Mouse (Mus musculus) hindbrain, embryonic 11.5 days (tissue): ENCODE measurements around the gene Rbm47. TPM values are rescaled to one million over a fixed set of nuclear protein-coding genes. Genes with fewer than 3 reads are reported as not detected.

Experiments
- ATAC-seq: fragments of 200-750 bp; cut with Nextera tagmentation; 2 replicates; pipeline ENCODE4 v1.8.0; 2017; ENCODE audit warnings: mild to moderate bottlenecking, moderate TSS enrichment, moderate library complexity; ENCODE audit not compliant: low FRiP score
- DNase-seq: peaks from one replicate; pipeline ENCODE4 v3.0.0-alpha.2; 2015; ENCODE audit warnings: low spot score
- H3K27ac ChIP-seq: fragments of 300-500 bp; sonication (generic); 2 replicates; pipeline ENCODE4 v1.5.1; 2014; ENCODE audit warnings: mild to moderate bottlenecking, low read depth, low read length
- H3K27me3 ChIP-seq: fragments of 300-500 bp; sonication (generic); 2 replicates; pipeline ENCODE4 v1.6.1; 2014; ENCODE audit warnings: mild to moderate bottlenecking, low read length, moderate library complexity, mixed read lengths; ENCODE audit not compliant: control insufficient read depth, insufficient read depth
- H3K36me3 ChIP-seq: fragments of 300-500 bp; sonication (generic); 2 replicates; pipeline ENCODE4 v1.6.1; 2014; ENCODE audit warnings: mild to moderate bottlenecking, low read length, moderate library complexity, mixed read lengths; ENCODE audit not compliant: control insufficient read depth, insufficient read depth
- H3K4me1 ChIP-seq: fragments of 300-500 bp; sonication (generic); replicated peaks from 2 replicates; pipeline ENCODE4 v1.6.1; 2014; ENCODE audit warnings: low read length, mixed read lengths; ENCODE audit not compliant: control insufficient read depth, insufficient read depth
- H3K4me2 ChIP-seq: fragments of 300-500 bp; sonication (generic); replicated peaks from 2 replicates; pipeline ENCODE4 v1.6.1; 2014; ENCODE audit warnings: mild to moderate bottlenecking, low read depth, low read length
- H3K4me3 ChIP-seq: fragments of 300-500 bp; sonication (generic); 2 replicates; pipeline ENCODE4 v1.5.1; 2014; ENCODE audit warnings: low read depth, low read length
- H3K9ac ChIP-seq: fragments of 300-500 bp; sonication (generic); 2 replicates; pipeline ENCODE4 v1.6.1; 2014; ENCODE audit warnings: low read depth, low read length
- H3K9me3 ChIP-seq: fragments of 300-500 bp; sonication (generic); 2 replicates; pipeline ENCODE4 v1.6.1; 2016; ENCODE audit warnings: low read length; ENCODE audit not compliant: control insufficient read depth
- WGBS: fragments of 180-500 bp; shearing (Covaris S2); extraction: QIAGEN DNeasy Blood & Tissue Kit; methylation state at CpG from one replicate; pipeline ENCODE4 v1.1.7; 2014; 5-methylcytosine and 5-hydroxymethylcytosine counted together
- polyA plus RNA-seq: library from polyadenylated mRNA; unstranded; fragments of >200 nt; fragmentation: Nextera tagmentation; extraction: Ambion mirVana; gene quantifications from 2 replicates; pipeline ENCODE4 v1.2.1, GENCODE M21; 2014

Gene Rbm47
- polyA plus RNA-seq, 1 experiment from 2014 or later = 8.6 TPM

DNA sequence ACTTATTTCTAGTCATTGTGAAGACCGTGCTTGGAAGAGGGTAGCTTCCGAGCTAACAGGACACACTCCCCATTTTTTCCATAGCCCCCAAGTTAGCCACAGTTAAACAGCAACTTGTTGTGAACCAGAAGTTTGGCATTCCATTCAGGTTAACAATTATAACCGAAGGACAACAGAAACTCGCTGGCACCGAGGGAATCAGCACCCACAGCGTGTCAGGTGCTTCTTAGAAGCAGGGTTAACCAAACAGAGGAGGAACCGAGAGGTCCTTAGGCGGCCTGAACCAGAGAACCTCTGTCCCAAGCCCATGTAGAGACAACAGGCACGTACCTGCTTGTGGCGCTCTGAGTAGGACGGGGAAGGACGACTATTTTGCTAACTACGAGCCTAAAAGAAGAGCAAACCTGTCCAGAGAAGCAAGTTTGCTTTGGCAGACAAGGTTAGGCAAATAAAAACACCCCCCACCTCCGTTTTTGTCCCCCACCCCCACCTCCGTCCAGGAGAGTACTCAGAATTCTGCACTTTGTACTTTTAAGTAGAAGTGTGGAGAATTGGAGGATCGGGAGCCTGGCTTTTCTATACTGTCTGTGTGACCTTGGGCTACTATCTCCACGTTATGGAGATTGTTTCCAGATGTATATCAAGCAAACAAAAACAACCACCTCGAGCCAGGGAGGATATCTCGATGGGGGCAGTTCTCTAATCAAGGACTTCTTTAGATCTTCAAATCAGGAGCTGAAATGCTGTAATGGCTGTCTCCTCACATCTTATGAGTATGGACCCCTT is 91.3 kb downstream of the Rbm47 start:
- Histone ChIP-seq H3K4me2 (no peak overlapping the region), H3K9me3 (no peaks in the 10 kb centered on the region), H3K4me3 (no peak overlapping the region), H3K9ac (no peak overlapping the region), H3K36me3 (no peaks in the 10 kb centered on the region), H3K27ac (no peak overlapping the region), H3K4me1 (no peaks in the 10 kb centered on the region), H3K27me3 (no peaks in the 10 kb centered on the region)
- no peak for DNase-seq
- 75% methylated on average over 19 of the region's 19 CpGs for WGBS
- no peak for ATAC-seq

DNA sequence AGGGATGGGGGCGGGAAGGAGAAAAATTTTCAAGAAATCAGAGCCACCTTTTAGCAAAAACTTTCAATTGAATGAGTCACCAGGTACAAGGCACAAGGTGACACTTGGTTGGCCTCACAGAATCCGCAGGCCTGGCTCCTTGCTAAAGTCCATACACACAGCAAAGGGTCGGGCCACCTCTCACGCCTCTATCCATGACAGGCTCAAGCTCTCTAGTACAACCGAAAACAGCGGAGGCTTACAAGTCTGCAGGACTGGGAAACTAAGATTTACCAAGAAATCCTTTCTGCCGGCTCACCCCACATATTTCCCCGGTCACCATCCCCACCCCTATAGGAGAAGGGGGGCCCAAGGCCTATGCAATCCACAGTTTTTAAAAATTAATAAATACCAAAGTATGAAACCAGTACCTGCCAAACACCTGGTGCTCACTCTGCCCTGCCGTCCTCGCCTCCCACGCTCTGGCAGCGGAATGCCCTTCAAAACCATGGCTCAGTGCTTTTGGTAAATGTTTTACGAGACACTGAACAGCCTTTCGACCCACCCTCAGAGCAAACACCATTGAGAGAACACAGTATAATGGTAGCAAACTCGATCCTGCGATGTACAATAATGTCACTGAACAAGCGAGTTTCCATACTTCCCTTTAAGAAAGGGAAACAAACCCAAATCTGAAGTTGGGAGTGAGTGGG is 92.2 kb downstream of the Rbm47 start:
- Histone ChIP-seq H3K4me3 (no peak overlapping the region), H3K9me3 (no peaks in the 10 kb centered on the region), H3K9ac (no peak overlapping the region), H3K27ac (no peak overlapping the region), H3K4me1 (no peaks in the 10 kb centered on the region), H3K4me2 (no peak overlapping the region), H3K36me3 (no peaks in the 10 kb centered on the region), H3K27me3 (no peaks in the 10 kb centered on the region)
- 82% methylated on average over 17 of the region's 17 CpGs for WGBS
- ATAC-seq (no peak), DNase-seq (no peak)

DNA sequence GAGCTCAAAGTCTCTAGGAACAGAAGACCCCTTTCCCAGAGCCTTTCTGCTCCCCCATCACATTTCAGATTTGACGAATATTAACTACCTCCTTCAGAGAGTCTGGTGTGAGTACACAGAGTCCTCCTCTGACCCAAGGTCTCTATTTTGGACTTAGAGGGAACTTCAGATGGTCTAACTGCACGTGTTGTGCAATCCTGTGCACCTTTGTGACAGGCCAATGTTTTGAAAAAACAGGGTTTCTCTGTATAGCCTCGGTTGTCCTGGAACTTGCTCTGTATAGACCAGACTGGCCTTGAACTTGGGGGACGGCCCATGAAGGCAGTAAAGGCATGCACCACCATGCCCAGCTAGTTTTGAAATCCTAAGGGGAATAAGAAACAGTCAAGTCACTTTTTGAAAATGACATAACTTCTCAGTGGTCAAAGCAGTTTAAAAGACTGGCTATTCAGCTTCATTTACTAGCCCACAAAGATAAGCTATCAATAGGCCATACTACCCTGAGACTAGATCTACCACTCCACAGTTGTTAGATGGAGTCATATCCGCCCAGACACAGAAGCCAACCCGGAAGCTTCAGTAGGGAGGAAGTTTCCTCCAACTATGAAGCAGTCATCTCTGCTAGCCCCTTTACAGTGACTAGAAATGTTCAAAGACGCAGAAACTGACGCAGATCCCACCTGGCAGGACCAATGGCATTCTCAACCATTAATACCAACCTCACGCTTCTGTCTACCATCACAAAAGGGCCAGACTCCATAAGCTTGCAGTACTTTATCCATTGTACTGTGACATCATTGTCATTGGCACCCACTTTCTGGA is 93.3 kb downstream of the Rbm47 start:
- no peaks in the 10 kb centered on the region for H3K27me3 ChIP-seq
- no peaks in the 10 kb centered on the region for H3K36me3 ChIP-seq
- no peaks in the 10 kb centered on the region for H3K4me1 ChIP-seq
- ATAC-seq = no peak
- H3K9ac ChIP-seq = no peak overlapping the region
- H3K4me2 ChIP-seq = no peak overlapping the region
- H3K4me3 ChIP-seq = no peak overlapping the region
- H3K9me3 ChIP-seq = no peaks in the 10 kb centered on the region
- no peak overlapping the region for H3K27ac ChIP-seq
- no peak for DNase-seq
- WGBS = 87% methylated on average over 9 of the region's 9 CpGs

DNA sequence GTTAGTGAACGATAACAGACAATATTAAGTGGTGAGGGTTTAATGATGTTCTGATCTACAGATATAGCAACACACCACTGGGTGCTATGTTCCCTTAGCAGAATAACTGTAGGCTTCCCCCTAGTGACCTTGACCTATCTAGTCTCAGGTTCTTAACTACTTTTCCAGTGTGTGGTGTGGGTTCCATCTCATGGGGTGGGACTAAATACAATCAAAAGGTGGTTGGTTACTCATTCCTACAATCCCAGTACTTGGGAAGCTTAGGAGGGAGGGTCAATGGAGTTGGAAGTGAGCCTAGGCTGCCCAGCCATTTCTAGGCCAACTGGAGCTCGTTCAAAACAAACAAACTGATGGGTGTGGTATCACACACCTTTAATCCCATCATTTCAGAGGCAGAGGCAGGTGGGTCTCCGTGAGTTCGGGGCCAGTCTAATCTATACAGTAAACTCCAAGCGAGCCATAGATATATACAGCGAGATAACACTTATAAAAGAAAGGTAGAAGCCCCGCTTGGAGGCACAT is 94.4 kb downstream of the Rbm47 start:
- 90% methylated on average over 7 of the region's 7 CpGs for WGBS
- DNase-seq = no peak

DNA sequence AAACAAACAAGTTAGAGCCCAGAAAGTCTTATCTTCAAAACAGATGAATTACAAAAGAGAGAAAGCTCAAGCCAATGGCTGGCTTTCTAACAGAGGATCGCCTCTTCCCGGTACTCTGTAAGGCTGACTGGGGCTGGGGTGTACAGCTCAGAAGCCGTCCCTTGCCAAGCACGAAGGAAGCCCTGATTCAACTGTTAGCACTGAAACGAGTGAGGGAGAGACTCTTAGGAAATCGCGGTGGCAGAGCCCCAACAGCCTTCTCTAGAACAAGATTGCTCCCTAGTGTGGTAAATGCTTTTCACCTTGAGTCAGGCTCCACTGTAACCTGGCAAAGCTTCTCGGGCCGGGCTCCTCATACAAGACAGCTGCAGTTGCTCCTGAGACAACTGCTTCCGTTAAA is 95.5 kb downstream of the Rbm47 start:
- WGBS = 43% methylated on average over 10 of the region's 10 CpGs
- Histone ChIP-seq H3K36me3 (no peaks in the 10 kb centered on the region), H3K9me3 (no peaks in the 10 kb centered on the region), H3K4me3 (no peak overlapping the region), H3K9ac (no peak overlapping the region), H3K27me3 (no peaks in the 10 kb centered on the region), H3K4me1 (no peaks in the 10 kb centered on the region), H3K4me2 (no peak overlapping the region), H3K27ac (no peak overlapping the region)
- no peak for DNase-seq
- ATAC-seq = no peak

More for the DNA sequence above, 94.4 kb downstream of the Rbm47 start:
- no peak overlapping the region for H3K27ac ChIP-seq
- H3K27me3 ChIP-seq = no peaks in the 10 kb centered on the region
- no peaks in the 10 kb centered on the region for H3K4me1 ChIP-seq
- H3K4me3 ChIP-seq = no peak overlapping the region
- no peaks in the 10 kb centered on the region for H3K36me3 ChIP-seq
- no peak overlapping the region for H3K4me2 ChIP-seq
- no peak overlapping the region for H3K9ac ChIP-seq
- H3K9me3 ChIP-seq = no peaks in the 10 kb centered on the region
- no peak for ATAC-seq

DNA sequence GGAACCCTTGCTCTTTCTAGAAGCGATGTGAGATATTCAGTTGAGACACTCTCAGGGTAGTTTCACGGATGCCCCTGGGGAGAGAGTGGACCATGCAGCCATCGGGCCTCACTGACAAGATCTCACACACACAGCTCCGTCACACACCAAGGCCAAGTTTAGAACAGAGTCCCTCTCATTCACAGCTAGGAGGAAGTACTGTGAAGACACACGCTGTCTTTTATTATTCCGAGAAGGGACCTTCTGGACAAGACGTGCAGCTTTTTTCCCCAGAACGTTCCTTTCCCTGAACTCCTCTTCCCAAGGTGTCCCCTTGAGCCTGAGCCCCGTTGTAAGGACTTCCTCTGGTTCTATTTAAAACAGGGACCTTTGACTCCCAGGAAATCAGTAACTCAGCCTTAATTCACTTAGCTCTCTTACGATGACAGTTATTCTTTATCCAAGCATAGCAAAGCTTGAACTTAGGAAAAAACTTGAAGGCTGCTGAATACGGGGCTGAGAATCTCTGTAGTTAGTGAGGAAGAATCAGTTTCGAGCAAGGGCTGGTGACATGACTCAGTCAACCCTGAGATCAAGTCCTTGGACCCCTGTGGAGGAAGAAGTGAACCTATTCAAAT is 96.1 kb downstream of the Rbm47 start:
- Histone ChIP-seq H3K4me2 (no peak overlapping the region), H3K4me3 (no peak overlapping the region), H3K4me1 (no peaks in the 10 kb centered on the region), H3K9ac (no peak overlapping the region), H3K36me3 (no peaks in the 10 kb centered on the region), H3K27ac (no peak overlapping the region), H3K27me3 (no peaks in the 10 kb centered on the region), H3K9me3 (no peaks in the 10 kb centered on the region)
- DNase-seq (no peak), ATAC-seq (no peak)
- 69% methylated on average over 12 of the region's 12 CpGs for WGBS

DNA sequence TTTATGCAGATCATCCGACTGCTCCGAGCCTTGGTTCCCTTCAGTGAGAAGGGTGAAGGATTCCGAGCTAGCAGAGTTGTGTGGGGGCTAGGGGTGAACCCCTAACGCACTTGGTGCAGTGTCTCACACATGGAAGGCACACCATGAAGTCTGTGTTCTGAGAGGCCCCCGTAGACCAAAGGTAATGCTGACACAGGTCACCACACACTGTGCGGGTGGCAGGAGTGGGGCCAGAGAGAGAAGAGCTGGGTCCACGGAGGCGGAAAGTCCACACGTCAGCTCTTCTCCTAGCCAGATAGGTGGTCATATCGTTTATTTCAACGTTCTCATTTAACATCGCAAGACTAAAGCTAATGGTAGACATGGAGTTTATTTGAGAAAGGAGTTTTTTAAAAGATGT is 97.0 kb downstream of the Rbm47 start:
- Histone ChIP-seq H3K4me2 (no peak overlapping the region), H3K27me3 (no peaks in the 10 kb centered on the region), H3K4me3 (no peak overlapping the region), H3K9ac (no peak overlapping the region), H3K27ac (no peak overlapping the region), H3K4me1 (no peaks in the 10 kb centered on the region), H3K36me3 (no peaks in the 10 kb centered on the region), H3K9me3 (no peaks in the 10 kb centered on the region)
- ATAC-seq (no peak), DNase-seq (no peak)
- 93% methylated on average over 12 of the region's 12 CpGs for WGBS

DNA sequence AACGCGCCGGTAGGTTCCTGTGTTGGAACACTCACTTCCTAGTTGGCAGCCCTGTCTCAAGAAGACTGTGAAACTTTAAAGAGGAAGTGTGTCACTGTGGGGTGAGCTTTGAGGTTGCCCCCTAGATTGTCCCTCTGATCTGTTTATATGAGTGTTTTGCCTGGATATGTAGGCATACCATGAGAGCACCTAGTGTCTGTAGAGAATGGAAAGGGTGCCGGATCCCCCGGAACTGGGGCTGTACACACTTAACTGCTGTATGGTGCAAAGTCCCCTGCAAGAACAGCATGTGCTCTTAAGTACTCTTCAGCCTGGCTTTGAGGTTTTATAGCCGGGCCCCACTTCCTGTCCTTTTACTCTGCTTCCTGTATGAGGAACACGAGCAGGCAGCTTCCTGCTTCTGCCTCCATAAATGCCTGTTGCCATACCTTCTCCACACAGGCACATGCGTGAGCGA is 97.9 kb downstream of the Rbm47 start:
- Histone ChIP-seq H3K27me3 (no peaks in the 10 kb centered on the region), H3K9me3 (no peaks in the 10 kb centered on the region), H3K9ac (no peak overlapping the region), H3K4me1 (no peaks in the 10 kb centered on the region), H3K36me3 (no peaks in the 10 kb centered on the region), H3K27ac (no peak overlapping the region), H3K4me3 (no peak overlapping the region), H3K4me2 (no peak overlapping the region)
- DNase-seq (no peak), ATAC-seq (no peak)
- WGBS = 87% methylated on average over 9 of the region's 9 CpGs
